Mouse (Mus musculus): ENCODE data around the gene Sulf2.

Sulf2 gene

DNA sequence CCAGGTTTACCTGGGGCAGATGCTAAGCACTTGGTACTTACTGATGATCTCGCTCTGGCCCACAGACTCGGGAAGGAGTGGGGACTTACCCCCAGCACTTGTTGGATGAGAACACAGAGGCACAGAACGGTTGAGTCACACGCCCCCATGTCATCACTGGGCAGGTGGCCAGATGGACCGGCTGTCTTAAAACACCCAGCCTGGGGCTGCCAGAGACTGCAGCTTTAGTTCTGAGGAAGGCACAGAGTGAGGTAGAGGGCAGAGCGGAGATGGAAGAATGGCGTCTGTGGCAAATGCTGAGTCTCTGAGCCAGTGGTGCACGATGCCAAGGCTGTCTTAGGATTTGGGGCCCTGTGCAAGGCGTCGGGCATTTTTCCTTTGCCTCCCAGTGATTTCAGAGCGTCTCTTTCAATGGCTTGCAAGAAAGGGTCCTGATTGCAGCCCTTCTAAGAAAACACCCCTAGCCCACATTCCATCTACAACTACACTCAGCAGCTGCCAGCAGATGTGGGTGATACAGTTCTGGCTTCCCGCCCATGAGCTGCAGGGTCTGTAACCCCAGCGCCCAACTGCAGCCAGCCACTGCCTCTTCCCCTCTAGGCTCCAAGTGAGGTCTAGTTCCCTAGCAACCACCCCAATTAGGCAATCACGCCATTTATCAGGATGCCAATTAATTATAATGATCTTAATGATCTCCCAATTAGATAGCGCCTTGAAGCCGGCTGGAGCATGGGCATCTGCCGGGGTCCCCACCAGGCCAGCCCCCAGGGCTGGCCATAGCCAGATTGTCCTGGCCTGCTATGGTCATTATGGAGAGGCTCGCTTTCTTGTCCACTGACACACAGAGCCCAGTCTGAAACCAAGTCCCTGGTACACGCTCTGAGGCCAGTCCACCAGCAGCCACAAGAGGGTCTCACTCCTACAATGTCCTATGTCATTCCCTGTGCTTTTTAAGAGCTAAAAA lies 3.7 kb downstream of the Sulf2 start:
- peak; percentile 94 to 95 for DNase-seq (ENCODE audit: inconsistent age in 2 of 2, low spot score in 1 of 2)

DNA sequence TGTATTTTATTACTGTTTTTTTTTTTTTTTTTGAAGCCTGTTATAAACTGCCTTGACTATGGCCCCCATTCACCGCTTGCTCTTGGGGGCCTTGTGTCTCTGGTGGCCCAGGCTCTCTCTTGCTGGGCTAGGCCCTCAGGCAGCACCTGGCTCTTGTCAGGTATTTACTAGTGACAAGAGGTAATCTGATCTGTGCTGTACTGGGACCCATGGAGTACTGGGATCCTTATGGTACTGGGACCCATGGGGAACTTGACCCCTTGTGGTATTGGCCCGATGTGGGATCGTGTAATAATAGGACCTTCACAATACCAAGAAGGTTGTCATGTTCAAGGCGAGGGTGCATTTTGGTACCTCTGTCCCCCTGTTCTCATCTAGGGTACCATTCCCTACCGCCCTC lies 4.9 kb downstream of the Sulf2 start:
- no peak for DNase-seq (ENCODE audit: inconsistent age in 2 of 2, low spot score in 1 of 2)

DNA sequence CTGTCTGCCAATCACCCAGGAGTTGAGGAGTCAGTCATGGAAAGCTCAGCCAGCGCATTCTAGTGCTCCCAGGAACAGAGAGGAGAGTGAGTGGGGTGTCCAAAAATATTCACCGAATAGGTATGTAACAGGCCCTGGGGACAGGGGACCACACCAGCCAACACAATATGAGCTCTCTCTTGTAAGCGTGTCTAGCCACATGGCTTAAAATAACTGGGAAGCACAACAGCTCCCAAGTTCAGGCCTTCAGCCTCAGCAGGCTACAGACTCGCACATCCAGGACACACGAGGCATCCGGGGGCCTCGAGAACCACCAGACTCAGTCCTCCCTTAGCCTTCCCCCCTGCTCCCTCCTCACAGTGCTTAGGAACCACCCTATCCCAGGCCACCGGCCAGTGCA lies 6.0 kb downstream of the Sulf2 start:
- no peak for DNase-seq (ENCODE audit: inconsistent age in 2 of 2, low spot score in 1 of 2)

DNA sequence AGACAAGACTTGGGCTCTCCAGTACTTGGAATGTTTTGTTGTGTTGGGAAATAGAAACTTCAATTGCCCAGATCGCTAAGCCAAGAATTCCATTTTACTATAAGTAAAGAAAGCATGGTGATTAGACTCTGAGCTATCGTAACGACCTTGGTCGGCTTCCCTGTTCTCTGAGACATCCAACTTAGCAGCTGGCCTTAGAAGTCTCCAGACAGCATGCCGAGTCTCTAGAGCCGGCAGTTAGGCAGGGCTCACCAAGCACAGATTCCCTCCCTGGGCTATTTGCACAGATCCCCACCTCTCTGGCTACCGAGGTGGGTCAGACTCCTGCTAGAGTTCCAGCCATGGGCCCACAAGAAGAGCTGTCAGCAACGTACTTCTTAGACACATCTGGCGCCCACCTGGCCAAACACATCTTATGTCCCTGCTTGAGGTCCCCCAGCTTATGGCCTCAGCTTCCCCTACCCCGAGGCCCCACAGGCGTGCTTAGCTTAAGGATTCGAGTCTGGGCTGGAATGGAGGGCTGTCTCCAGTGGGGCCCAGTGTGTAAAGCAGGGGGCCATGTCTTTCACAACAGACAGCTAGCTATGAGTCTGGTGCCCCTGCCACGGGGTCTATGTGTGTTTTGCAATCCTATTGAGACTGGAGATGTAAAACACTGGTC lies 6.7 kb downstream of the Sulf2 start:
- DNase-seq (ENCODE audit: inconsistent age in 2 of 2, low spot score in 1 of 2), result peak in 1 of 2 experiments; percentile 46

DNA sequence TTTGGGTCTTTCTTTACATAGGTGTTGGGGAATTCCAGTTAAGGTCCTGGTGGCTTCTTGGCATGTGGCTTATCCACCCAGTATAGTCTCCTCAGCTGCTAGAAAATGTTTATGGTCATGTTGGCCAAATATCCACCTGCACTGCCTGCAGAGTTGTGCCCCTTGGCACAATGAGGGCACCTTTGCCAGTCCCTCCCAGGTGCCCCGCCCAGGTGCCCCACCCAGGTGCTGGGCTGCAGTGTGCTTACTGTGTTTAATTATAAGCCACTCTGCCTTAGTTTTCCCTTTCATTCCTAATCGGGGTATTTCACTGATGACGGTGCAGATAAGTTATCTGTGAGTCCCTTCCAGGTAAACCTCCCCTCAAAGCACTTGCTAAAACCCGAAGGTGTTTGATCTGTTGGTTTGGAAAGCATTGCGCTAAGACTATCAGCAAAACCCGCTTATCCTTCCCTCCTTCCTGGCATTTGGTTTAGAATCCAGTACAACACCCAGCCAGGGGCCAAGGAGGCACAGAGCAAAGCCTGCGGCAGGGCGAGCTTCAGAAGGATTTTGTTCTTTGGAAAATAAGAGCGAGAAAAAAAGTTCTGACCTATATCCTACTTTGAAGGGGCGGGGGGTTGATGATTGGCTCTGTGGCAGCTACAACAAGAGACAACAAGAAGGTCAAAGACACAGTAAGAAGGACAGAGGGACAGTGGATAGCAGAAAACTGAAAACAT lies 7.4 kb downstream of the Sulf2 start:
- no peak for DNase-seq (ENCODE audit: inconsistent age in 2 of 2, low spot score in 1 of 2)

DNA sequence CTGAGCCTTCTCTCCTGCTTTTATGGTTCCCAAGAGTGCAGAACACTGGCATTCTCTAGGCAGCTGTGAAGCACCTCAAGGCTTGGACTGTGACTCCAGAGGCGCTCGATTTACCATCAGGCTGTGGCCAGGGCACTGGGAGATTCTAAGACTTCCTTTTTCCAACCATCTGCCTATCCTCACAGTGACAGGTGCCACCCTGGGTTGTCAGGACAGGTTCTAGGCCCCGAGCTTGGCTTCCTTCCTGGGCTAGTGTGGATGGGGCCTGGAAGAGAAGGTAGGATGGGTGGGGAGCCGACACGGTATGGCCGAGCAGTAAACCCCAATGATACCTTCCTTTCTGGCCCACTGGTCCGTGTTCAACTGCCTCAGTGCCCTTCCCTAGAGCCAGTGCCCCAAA lies 9.0 kb downstream of the Sulf2 start:
- no peak for DNase-seq (ENCODE audit: inconsistent age in 2 of 2, low spot score in 1 of 2)

DNA sequence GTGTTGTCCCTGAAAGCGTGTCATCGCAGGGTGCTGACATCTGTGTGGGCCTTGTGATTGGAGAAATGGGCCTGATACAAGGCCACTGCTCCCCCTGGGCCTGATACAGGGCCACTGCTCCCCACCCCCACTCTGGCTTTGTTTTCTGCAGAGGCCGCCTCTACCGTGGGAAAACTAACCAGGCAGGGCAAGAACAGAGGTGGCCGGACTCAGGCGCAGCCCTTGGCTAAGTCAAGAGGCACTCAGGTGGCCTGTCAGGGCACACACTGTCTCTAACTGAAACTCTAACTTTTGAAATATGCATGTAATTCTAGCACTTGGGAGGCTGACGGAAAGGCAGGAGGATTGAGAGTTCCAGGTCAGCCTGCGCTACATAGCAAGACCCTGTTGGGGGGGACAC lies 10.4 kb downstream of the Sulf2 start:
- no peak for DNase-seq (ENCODE audit: inconsistent age in 2 of 2, low spot score in 1 of 2)

DNA sequence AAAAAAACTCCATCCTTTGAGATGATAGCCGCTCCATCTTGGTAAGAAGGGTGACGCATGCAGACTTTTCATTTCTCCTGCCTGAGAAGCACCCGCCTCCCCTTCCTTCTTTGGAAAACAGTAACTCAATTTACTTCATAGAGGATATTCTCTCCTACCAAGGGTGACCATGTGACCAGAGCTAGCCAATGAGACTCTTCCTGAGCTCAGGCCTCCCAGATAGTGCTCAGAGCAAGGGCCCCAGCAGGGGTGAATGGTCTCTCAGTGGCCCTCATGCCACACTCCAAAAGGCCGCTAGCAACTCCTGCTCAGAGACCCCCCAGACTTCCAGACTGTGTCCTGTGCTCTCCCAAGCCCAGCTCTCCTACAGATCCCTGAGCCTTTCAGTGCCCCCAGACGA lies 11.6 kb downstream of the Sulf2 start:
- DNase-seq (ENCODE audit: inconsistent age in 2 of 2, low spot score in 1 of 2), result peak; percentile 25 to 49

DNA sequence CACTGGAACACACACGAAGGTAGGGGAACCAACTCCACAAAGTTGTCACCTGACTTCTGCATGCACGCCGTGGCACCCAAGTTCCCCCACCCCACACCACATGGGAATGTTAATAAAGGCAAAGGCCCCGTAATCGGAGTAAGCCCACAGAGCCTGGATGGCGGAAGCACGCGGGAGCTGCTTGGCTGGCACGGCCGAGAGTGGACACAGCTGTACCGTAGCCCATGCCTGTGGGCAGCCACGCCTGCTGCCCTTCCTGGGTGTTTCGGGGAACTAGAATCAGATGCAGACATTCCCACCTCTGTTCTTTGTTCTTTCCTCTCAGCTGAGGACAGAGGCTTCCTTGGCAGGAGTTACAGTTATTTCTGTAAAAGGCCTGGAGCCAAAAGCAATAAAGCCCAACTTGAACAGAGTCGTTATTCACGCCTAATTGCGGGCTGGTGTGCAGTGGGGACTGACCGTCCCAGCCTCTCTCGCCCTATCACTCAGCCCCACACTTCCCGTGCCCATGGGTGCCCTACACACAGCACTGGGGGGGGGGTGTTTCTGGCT lies 12.8 kb downstream of the Sulf2 start:
- DNase-seq (ENCODE audit: inconsistent age in 2 of 2, low spot score in 1 of 2), result peak; percentile 31 to 62

DNA sequence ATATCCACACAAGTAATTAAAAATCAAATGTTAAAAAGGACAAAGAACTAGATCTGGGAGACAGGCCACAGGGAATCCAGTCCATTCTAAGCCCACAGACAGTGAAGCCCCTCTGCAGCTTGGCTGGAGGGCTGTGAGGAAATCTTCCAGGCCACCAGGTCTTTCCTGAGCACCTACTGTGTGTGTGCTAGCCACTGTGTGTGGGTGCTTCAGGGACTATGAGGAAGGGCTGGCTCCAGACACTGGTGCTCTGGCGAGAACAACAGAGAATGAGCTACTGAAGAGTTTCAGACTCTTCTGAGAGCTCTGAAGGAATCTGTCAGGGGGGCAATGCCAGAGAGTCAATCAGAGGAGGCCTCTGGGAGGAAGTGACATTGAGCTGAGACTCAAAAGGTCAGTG lies 13.6 kb downstream of the Sulf2 start:
- peak in 1 of 2 experiments; percentile 53 for DNase-seq (ENCODE audit: inconsistent age in 2 of 2, low spot score in 1 of 2)

DNA sequence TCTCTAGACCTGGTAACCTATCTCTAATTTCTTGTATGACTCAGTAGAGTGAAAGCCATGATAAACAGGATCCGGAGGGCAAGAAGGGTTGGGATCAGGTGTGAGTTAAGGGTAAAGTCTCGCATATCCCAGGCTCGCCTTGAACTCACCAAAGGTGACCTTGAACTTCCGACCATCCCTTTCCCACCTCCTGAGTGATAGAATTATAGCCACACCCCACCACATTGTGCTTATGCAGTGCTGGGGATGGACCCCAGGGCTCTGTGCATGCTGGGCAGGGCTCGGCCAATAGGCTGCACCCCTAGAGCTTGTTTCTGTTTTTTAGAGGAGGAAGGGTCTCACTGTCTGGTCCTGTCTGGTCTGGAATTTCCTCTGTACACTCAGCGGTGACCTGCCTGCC lies 14.4 kb downstream of the Sulf2 start:
- DNase-seq (ENCODE audit: inconsistent age in 2 of 2, low spot score in 1 of 2), result no peak

DNA sequence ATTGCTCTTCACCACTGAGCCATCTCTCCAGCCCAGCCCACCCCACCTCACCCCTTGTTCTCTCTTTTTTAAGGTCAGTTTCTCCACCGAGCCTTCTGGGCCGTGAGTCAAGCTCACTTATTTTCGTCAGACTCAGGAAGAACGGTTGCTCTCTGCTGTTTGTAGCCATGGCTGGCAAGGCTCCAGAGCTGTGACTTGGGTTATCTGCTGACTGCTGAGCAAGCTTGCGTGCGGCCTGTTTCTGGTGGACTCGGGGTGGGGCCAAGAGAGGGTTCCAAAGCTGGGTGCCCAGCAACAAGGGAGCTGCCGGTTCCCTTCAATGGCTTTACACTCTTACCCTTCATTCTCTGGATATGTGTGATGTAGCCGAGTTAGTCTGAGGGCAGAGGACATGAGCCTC lies 15.0 kb downstream of the Sulf2 start:
- peak; percentile 92 for DNase-seq (ENCODE audit: inconsistent age in 2 of 2, low spot score in 1 of 2)

DNA sequence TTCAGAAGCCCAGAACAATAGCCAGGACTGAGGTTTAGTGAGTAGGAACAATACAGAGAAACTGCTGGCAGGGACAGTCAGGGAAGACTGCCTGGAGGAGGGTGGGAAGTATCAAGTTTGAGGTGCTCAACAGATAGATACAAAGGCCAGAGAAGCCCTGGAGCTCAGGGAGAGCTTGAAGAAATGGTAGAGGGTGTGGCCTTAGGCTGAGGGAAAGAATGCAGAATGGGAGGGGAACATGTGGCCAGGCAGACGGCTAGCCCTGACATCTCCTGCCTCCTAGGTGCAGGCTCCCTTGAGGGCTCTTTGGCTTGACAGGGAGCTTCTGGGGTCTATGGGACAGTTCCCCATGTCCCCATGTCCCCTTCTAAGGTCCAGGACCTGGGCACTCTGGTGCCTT lies 17.2 kb downstream of the Sulf2 start:
- DNase-seq (ENCODE audit: inconsistent age in 2 of 2, low spot score in 1 of 2), result no peak

DNA sequence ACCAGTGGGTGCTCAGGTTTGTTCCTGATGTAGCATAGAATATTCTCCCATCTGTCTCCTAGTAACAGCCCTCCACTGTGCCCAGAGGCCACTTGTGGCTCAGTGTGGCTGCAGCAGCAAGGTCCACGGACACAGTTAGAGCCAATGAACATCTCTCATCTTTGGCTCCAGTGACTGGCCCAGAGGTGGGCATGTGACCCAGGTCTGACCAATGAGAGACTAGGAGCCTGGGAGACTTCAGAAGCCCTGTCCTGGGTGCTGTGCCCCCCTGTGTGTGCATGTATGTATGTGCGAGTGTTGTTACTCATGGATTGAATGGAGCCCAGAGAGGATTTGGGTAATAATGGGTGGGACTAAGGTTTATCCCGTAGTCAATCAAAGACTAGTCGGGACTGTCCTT lies 18.0 kb downstream of the Sulf2 start:
- no peak for DNase-seq (ENCODE audit: inconsistent age in 2 of 2, low spot score in 1 of 2)

DNA sequence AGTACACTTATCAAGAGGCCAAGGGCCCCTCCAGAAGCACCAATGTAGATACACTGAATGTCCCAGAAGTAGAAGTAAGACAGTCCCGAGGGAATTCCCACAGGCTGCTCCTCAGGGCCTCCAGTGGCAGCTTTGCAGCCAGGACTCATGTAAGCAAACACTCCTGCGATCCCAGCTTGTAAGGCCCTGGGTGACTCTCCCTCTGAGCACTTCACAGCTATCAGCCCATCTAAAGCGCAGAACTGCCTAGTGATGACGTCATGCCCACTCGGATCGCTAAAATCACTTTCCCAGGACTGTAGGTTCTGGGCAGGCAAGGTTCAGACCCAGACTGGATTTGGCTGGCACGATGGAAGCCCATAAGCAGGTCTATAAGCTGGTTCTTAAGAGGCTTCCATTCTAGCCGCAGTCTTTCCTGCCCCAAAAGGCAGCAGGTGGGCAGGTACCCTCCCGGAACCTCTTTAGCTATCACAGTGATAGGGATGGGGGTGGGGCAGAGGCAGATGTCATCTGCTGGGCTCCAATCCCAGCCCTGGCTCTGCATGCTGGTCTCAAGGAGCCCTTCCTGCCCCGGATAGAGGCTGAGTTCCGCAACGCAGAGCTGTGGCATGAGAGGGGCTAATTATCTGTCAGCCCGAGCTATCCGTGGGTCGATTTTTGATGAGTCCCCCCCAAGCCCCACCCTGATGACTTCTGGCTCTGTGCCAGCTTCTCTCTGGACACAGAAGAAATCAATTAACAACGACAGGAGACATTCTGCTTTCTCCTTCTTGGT lies 19.6 kb downstream of the Sulf2 start:
- DNase-seq (ENCODE audit: inconsistent age in 2 of 2, low spot score in 1 of 2), result no peak

DNA sequence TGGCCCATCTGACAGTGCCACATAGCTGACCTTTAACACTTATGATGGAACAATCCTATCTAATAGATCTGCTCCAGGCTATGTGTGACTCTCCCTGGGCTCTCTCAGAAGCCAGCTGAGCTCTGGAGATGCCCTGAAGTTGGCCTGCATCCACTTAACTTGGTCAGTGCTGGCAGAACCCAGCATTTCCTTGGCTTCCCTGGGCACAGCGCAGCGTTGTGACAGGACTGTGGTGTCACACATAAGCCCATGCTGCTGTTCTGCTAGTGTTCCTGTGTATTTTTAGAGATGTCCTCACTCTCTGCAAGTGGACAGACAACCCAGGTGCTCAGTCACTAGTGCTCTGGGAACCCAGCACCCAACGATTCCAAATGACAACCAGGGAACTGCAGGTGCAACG lies 26.7 kb downstream of the Sulf2 start:
- DNase-seq (ENCODE audit: inconsistent age in 2 of 2, low spot score in 1 of 2), result no peak

DNA sequence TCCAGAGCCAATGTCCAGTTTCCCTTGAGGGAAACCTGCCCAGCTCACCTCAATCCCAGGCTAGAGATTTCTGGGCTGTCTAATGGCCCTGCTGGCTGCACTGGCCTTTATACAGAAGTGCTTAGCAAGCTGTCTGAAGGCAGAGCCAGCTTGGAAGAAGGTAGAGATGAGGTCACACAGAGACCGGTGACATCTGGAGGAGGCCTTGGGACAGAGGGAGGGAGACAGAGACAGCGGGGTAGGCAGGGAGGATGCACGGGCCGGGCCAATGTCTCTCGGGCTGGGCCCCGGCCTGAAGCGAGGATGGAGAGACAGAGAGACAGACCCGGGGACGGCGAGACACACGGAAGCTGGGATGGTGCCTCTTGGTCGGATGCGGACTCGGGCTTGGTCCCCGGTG lies 27.4 kb downstream of the Sulf2 start:
- DNase-seq (ENCODE audit: inconsistent age in 2 of 2, low spot score in 1 of 2), result no peak

DNA sequence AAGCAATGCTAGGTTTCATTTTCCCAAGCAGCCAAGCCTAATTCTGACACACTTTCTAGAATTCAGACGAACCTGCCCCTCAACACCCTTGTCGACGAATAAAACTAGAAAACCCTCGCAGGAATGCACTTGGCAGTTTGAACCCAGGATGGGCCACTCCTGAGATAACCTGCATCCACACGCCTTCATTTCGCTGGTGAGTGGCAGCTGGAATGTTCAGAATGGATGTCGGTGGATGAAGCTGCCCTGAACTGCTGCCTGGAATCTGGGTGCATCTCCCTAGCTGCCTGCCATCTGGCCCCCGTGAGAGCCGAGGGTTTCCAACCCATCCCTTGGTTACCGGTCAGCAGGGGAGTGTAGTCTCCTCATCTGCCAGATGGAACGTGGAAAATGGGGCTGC lies 29.1 kb downstream of the Sulf2 start:
- no peak for DNase-seq (ENCODE audit: inconsistent age in 2 of 2, low spot score in 1 of 2)

DNA sequence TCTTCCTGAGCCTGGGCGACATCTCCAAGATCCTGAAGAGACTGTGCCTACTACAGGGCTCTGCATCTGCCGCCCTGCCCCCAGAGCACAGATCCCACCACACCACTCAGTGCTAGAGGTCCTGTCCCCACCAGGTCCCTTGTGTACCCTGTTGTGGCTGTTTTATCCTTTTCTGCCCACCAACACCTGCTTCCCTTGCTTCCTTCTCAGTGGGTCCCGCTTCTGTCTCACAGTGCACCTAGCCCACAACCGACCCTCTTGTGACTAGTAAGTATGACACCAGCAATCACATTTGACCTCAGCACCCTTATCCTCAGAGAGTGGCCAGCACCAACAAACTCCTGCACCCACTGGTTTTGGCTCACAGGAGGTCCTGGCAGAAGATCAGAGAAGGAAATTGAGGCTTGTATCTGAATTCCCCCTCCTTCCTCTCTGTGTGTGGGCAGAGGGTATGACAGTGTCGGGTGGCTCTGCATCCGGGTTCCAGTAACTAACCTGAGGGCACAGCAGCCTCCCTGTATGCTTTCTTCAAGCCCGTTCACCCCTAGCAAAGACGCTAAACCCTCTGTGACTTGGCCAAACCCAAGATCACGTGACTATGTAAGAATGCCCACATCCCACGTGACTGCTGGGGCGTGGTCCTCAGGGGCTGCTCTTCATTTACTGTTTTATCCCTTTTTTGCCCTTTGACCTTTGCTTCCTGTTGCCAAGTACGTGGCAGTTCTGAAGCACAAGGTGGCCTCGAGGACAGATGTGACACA lies 29.8 kb downstream of the Sulf2 start:
- peak; percentile 50 to 73 for DNase-seq (ENCODE audit: inconsistent age in 2 of 2, low spot score in 1 of 2)

DNA sequence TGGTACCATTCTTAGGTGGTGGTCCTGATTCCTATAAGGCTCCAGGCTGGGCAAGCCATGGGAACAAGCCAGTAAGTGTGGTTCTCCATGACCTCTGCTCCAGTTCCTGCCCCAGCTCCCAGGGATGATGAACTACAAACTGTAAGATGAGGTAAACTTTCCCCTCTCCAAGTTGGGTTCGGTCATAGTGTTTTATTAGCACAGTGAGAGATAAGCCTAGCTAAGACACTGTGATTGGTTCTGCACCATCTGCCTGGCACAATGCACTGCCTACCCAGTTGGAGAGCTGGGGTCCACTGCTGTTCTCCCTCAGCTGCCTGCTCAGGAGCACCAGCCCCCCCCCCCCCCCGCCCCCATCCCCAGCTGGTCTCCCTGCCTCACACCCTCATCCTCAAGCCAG lies 30.4 kb downstream of the Sulf2 start:
- DNase-seq (ENCODE audit: inconsistent age in 2 of 2, low spot score in 1 of 2), result no peak

All from adrenal gland, adult (tissue).